Mouse (Mus musculus): Measurements from ENCODE around the gene Eipr1.

Gene Eipr1

DNA sequence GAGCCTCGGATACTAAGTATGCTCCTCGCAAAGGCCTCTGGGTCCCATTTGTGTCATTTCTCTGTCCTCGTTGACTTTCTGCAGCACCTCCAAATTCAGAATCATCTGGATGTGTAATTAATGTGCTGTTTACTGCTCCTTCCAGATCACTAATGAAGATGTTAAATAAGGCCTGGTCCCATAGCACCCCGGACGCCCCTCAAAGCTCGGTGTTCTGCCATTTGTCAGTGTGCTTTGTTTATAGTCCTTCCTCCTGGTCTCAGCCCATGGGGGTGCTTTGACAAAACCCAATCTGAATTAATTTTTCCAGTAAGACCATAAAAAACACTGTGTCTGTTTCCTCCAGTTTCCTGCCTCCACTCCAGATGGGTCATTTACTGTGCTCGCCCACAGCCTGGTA lies 28.6 kb downstream of the Eipr1 start:
- no peak for DNase-seq

DNA sequence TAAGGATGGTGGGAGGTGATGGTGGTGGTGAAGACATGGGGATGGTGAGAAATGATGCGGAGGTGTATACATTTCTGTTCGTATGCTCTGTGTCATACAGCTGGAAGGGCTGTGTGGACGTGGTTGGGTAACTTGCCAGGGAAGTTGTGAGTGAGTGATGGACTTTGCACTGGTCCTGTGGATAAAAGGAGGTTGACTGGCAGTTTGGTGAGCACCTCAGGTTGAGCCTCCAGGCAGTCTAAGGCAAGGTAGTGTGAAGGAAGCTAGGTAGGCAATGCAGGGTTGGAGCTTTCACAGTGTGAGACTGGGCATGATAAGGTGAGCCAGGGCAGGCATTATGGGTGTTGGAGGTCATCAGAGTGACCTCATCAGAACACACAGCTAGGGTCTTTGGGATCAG lies 31.0 kb downstream of the Eipr1 start:
- no peak for DNase-seq

DNA sequence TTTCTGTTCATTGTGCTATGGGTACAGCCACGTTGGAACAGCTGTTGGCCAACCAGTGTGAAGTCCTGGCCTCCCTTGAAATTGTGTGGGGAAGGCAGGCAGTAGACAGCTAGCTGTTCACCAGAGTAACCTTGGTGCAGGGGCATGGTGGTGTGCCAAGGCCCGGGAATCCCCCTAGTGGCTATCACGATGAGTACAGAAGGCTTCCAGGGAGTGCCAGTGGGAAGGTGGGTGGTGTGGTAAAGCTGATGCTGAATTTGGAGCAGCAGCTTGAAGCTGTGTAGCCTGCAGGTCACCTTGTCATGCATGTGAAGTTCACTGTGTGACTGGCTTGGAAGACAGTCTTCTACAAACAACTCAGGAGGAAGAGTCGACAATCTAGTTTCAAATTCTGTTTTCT lies 32.8 kb downstream of the Eipr1 start:
- DNase-seq: peak; percentile 58

DNA sequence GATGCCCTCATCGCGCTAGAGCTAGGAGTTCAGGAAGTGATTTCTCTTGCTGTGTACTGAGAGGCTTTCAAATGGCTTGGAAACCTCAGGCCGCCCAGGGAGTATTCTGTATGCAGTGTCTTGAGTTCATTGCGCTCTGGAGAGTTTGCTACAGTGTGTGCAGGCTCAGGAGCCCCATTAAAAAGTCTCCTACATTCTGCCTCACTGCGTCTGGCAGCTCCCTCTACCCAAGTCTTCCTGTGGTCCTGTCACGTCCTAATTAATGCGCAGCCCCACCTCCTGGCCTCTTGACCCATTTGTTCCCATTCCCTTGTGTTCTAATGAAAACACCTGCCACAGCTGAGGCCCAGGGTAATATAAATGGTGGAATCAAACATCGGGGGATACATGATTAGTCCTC lies 33.3 kb downstream of the Eipr1 start:
- DNase-seq: no peak

DNA sequence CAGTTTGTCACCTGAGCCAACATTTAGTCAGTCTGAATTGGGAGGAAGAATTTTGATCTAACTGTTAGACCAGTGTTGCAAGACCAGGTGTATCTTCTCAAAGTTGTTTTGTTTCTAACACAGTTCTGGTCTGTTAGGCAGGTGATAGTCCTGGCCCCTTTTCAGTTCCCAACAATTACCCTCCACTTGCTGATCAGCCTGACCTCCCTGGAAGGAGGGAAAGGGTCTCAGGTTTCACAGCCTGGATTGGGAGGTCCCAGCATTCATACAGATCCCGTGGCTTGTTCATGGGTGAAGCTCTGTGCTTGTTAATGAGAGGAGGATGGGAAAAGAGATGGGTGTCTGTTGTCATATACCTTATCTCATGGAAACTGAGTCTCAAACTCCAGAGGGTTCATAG lies 33.7 kb downstream of the Eipr1 start:
- DNase-seq: no peak

DNA sequence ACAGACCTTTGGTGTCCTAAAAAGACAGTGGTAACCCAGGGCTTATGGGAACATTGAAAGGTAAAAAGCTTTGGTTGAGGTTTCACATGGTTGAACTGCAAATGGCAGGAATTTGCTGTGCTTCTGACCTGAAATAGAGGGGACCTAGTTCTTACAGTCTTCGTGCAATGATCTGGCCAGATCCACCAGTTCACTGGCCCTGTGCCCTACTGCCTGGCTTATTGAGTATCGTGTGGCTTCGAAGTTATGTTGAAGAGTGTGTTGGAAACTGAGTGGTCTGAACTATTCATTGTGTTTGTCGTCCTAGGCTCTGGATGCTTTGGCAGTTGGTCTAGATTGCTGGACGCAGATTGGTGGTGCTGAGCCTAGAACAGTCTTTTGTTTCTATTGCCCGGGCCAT lies 34.7 kb downstream of the Eipr1 start:
- DNase-seq: no peak

DNA sequence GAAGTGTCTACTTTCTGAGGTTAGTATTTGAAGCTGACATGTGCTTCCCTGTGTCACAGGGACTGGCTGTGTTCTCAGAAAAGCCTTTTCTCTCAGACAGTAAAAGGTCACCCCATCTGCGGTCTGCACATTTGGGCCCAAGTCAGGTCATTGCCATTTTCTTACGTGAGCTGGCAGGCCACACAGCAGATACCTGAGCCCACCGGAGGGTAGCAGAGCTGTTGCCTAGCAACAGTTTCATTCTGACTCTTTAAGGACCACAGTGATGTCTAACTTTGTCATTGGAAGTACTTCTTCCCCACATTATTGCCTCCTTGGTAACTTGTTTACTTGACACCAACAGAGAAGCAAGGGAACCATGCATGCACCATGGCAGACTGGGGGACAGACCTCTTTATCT lies 41.0 kb downstream of the Eipr1 start:
- DNase-seq: no peak

DNA sequence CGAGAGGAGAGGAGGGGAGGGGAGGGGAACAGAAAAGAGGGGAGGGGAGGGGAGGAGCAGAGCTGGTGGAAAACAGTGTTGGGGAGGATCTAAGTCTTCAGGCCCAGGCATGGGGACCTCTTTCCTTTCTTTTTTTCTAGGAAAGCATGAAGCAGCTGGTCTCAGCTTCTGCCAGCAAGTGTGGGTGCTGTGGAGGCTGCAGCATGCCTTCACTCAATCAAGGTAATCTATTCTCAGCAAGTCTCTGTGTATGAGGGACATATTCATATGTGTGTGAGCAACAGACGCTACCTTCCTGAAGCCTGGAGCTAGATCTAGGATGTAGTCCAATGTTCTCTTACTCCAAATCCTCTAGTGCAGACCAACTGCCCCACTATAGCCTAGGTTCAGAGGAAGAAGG lies 42.1 kb downstream of the Eipr1 start:
- no peak for DNase-seq

DNA sequence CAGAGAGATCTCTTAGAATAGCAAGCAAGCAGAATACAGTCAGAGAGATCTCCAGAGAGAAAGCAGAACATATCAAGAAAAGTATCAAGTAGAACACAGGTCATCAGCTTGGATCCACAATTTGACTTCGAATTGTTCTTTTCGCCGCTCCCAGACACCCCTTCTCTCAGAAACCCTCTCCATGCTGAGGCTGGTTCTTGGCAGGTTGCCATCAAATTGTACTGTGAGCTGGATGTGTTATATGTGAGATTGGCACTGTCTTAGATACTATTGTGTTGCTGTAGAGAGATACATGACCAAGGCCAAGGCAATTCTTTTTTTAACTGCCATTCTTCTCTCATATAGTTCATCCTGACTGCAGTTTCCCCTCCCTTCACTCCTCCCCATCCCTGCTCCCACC lies 43.4 kb downstream of the Eipr1 start:
- DNase-seq: no peak

DNA sequence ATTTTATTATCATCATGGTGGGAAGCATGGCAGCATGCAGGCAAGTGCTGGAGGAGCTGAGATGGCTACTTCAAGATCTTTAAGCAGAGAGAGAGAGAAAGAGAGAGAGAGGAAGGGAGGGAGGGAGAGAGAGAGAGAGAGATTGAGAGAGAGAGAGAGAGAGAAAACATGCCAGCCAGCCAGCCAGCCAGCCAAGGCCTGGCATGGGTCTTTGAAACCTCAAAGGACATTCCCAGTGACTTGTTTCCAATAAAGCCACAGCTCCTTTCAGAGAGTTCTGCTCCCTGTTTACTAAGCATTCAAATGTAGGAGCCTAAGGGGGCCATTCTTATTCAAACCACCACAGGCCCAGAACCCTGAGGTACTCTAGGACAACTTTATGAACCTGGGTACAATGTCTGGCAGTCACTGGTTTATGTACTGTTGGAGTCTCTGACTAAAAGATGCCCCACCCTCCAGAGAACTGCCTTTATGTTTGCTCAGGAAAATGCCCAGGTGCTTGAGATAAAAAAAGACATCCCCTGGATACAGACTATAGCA lies 45.3 kb downstream of the Eipr1 start:
- DNase-seq: no peak

DNA sequence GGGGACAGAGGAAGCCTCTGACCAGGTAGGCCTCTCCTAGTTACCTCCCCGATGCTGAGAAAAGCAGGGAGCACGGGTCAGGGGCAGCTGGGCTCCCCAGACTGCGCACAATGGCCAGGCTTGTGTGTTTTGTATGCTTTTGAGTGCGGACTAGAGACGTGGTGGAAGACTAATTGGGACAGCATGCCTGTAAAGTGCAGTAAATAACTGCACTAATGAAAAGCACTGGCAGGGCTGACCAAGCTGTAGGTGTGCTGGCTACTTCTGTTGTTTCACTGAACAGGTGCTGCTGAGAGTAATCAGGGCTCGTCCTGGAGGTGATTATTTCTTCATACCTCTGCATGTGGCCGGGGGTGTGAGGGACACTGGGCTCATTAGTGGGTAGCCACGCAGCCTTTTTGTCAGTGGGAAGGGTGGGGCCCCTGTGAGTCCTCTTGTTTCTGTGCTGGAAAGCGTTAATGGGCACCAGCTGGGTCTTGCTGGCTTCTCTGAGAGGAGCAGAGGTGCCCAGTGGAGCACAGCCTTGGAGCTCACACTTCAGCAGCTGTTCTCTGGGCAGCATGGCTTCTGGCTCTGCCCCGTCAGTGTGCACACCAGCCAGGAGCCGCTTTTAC lies 48.3 kb downstream of the Eipr1 start:
- DNase-seq: no peak

DNA sequence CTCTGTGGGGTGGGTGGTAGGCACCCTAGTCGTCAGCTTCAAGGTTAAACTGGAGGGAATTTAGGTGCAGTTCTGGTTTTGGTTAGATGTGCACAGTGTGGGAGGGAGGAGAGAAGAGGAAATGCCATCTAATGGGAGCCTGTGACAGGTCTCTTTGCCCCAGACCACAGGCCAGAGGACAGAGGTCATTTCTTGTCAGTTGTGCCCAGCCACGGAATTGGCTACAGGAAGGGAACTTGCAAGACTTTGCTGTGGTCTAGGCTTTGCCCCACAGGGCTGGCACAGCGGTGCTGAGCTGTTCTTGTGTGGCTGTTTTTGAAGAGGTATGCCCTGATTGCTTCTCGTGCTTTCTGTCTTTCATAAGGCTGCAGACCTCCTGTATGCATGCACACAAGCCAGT lies 48.8 kb downstream of the Eipr1 start:
- no peak for DNase-seq

DNA sequence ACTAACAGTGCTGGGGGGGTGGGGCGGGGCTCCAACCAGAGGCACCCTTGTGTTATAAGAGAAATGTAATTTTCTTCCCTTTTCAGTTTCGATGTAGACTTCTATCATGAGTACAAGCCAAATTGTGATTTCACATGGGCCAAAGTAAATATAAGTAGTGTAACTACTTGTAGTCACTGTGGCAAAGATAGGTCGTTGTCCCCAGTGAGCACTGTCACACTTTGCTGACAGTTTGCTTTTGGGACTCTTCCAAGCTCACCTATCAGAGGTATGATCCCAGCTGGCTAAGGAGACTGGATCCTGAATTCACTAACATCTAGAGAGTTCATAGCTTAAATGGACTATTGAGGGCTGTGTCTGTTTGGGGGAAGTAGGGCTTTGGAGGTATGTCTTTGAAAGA lies 49.3 kb downstream of the Eipr1 start:
- DNase-seq: no peak

DNA sequence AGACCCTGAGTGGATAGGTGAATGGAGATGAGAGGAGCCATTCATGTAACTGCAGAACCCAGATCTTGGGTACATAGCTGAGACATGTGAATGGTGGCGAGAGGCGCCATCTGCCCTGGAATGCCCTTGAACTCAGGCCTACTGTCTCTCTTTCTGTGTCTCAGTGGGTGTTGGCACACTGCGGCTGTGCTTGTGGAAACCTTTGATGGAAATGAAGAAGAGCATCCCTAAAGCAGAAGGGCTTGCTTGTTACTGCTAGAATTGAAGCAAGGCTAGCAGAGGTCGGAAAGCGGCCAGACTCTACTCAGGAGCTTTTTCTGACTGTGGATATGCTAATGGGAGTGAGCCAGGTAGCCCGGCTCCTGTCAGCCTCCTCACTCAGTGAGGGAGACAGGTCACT lies 50.1 kb downstream of the Eipr1 start:
- no peak for DNase-seq

DNA sequence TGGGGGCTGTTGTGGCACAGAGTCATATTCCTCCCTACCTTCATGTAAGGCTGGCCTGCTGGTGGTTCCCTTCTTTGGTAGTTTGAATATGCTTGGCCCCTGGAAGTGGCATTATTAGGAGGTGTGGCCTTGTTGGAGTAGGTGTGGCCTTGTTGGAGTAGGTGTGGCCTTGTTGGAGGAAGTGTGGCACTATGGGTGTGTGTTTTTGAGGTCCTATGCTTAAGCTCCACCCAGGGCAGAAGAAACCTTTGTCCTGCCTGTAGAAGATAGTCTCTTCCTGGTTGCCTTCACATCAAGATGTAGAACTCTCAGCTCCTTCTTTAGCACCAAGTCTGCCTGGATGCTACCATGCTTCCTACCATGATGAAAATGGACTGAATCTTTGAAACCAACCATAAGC lies 51.4 kb downstream of the Eipr1 start:
- no peak for DNase-seq

DNA sequence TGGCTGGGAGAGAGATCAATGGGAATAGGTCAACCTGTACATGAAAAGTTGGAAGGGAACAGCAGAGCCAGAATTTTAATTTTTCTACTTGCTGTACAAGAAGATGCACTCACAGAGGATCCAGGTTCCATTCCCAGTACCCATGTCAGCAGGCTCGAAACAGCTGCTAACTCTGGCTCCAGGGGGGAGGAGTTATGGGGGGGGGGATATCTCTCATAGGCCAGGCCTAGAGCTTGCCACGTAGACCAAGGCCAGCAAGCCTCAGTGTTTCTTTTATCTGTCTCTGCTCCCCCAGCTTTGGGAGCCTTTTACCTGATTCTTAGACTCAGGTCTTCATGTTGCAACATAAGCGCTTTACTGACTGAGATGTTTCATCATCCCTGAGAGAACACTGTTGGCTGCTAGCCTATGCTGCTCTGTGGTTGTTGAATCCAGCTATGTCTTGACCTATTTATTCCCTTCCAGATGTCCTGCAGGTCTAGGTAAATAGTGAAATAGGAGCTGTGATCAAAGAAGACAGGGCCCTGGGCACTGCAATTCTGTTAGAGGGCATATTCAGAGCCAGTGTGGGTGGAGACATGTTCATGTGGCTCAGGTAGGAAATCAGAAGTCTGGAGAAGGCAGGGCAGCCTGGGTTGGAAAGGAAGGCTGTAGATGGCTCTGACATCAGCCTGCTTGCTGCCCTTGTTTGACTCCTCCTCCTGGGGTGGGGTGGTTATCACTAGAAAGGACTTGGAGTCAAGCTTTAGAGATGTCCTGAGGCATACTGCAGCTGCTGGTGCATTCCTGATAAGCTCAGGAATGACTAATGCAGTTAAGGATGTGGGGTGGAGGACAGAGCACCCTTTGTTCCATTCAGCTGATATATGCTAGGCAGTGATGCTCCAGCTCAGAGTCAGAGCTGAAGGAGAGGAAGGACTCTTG lies 53.2 kb downstream of the Eipr1 start:
- no peak for DNase-seq

DNA sequence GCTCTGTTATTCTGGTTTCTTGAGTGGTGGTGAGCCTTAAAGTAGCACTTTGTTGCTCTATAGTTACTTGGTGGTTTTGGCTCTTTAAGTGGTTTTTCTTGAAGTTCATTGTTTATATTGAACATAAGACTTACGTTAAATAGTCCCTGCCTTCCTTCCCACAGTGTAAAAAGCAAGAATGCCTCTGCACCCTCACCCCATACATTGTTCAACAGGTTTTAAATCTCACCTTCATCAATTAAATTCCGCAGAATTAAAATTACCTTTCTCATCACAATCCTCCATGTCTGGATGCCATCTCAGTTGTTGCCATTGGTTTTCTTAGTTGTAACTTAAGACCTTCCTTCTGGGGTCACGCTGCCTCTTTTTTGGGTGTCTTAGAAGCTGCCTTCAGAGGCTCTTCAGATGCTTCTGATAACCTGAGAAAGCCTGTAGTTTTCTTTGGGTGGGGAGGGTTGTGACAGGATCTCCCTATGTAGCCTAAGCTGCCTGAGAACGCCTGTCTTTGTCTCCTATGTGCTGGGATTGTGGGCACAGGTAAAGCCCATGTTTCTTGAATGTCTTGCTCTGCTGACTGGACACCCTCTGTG lies 57.3 kb downstream of the Eipr1 start:
- DNase-seq: no peak

DNA sequence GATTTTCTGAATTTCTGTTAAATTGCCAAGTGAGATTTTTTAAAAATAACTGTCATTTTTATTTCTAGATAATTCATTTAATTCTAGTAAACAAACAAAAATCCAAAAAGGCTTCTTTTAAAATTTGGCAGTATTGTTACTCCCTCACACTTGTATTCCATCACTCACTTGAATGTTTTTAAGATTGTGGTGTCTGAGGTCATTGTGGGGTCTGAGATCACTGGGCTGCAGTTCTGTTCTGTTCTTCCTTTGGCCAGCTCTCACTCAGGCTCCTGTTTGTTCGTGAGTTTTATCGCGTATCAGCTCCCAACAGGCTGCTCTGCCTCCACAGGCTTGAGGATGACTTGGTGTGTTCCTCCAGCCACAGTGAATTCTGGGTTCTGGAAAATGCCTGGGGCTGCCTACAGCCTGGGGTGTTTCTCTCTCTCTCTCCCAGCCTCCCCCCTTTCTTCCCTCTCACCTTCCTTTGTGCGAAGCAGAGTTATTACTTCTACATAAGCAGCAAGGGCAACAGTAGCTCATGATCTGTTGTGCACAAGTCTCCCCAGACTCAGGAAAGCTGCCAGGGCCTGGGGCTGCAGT lies 58.2 kb downstream of the Eipr1 start:
- DNase-seq: no peak

DNA sequence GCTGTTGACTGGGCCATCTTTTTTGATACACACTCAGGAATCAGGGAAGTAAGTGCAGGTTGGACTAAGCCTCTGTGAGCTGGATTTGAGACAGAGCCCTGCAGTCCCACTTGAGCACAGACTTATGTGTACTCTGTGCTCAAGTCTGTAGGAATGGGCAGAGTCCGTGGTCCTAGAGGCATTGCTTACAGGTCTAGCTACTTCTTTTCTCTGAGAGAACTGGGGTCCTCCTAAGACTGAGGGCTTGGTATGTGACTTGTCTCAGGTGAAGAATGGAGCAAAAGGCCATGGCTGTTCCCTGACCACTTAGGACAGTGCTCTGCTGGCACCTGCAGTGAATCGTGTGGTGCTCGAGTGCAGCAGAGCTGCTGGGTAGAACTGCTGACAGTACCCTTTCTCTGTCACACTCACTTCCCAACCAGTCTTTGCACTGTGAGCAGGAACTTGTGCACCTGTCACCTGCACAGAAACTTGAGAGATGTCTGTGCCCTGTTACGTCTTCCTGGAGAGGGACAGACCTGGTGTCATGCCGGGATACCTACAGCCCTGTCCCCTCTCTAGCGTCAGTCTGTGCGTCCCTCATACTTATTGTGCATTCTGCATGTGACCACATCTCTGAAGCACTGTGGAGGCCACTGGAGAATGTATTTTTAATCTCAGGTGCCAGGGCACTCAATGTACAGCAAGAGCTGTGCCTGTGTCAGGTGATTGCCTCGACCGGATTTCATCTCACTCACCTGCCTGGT lies 65.3 kb downstream of the Eipr1 start:
- peak; percentile 31 for DNase-seq

DNA sequence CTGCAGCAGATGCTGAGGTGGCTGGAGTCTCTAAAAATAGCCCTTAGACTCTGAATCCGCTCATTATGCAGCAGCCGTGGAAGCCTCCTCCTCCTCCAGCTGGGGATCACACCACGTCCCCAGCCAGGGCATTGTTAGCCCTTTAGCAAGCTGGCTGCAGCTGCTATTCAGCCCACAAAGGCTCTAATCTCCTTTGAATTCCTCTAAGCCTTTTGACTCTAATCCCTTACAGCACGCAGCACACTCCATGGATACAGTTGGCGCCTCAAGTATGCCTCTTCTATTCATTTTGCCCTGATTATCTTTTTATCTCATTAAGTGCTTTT lies 65.8 kb downstream of the Eipr1 start:
- no peak for DNase-seq

DNA sequence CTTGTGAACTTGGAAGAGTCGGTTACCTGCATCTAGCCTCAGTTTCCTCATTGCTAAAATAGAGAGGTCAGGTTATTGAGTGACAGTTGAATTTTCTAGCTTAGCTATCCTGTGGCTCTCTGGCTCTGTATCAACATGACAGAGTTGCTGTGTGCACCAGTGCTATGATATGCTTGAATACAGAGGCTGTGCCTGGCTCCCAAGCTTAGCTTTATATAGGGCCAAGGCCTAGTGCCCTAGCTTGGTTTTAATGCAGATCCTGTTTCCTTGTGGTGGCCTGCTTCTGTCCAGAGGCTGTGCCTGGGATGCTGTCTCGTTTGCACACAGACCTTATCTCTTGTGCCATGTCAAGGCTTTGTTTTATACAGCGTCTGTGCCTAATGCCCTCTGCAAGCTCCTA lies 66.3 kb downstream of the Eipr1 start:
- DNase-seq: no peak

DNA sequence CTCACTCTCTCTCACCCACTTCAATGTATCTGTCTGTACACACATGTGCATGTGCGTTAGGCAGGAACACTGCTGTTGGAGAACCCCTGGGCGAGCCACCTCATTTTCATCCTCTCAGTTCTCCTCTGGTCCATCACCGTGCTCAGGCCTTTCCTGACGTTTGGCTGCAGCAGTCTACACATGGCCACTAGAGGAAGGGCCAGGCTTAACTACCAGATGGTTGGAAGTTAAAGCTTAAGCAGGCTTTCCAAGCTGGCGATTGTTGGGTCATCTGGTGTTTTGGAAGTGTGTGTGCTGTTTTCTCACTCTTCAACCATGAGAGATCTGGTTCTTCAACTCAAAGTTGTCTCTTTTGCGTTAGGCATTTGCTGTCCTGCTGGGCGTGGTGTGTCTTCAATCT lies 71.9 kb downstream of the Eipr1 start:
- no peak for DNase-seq

DNA sequence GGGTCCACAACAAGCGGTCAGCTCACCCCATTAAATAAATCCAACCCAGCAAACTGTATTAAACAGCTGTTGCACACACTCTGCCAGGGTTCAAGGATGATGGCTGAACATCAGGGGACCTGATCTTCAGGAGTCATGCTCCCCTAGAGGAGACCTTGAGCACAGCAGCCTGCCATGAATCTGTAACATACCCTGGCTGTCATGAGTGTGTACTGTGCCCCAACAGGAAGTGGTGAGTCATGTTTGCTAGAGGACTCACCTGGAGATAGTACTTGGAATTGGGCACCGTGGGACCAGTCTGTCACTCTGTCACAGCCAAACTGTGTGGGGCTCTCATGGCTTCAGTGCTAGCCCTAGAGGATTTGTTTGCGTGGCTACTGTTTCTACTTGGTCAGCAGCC lies 77.9 kb downstream of the Eipr1 start:
- DNase-seq: peak; percentile 78
